Mouse (Mus musculus): ENCODE data around the gene Spin2g.
"Not testable (repeated sequence)": the region's sequence is repeated elsewhere in the genome, so short reads cannot be mapped to it uniquely, and the experiment has no call there.

Gene Spin2g

GRCm38 (mm10) chrX:34238633-34239032, at the start of gene Spin2g:
Spin2g (minus strand) TSS chrX:34238733.
- not testable (repeated sequence) for DNase-seq (ENCODE audit: extremely low spot score)
